Mouse (Mus musculus): ENCODE data around the gene Cd80.

GRCm38 (mm10) chr16:38440403-38440802 is 15.0 kb upstream of the Cd80 start:
- TF ChIP-seq POLR2A (IDR thresholded peaks at IDR 0.05; ENCODE audit: borderline replicate concordance, extremely low read depth, insufficient read depth, insufficient read length, poor library complexity, severe bottlenecking) (no peak), CTCF (IDR thresholded peaks at IDR 0.05; ENCODE audit: borderline replicate concordance, extremely low read depth, insufficient read depth, insufficient read length) (no peak)

All from brain, embryonic 14.5 days (tissue).